Mouse (Mus musculus): ENCODE results near the gene Vmn1r201.

The Vmn1r201 gene

GRCm38 (mm10) chr13:22471623-22472022 is at the start of gene Vmn1r201:
Gene Vmn1r201, plus strand, starts transcription at chr13:22471923.
- DNase-seq: no peak

GRCm38 (mm10) chr13:22455145-22455544 is 16.6 kb upstream of the Vmn1r201 start:
- no peak for DNase-seq

GRCm38 (mm10) chr13:22502431-22502830 is 30.7 kb downstream of the Vmn1r201 start:
- DNase-seq: no peak

- no peak for DNase-seq
These were observed 33.6 kb downstream of the Vmn1r201 start, which contains the start of gene Vmn1r202 for GRCm38 (mm10) chr13:22505281-22505680. Gene Vmn1r202, minus strand, starts transcription at chr13:22505381.

- DNase-seq: no peak
These were observed 46.1 kb downstream of the Vmn1r201 start, which contains the start of gene Vmn1r203 for GRCm38 (mm10) chr13:22517814-22518213. Gene Vmn1r203, plus strand, starts transcription at chr13:22518114.
